Mouse (Mus musculus): Measurements from ENCODE around the gene Ogt. TPM values are rescaled to one million over a fixed set of nuclear protein-coding genes. Genes with fewer than 3 reads are reported as not detected.
A peak's percentile ranks its signal among the peaks of the same experiment; 100 is the strongest.

Gene Ogt
- polyA plus RNA-seq (2017; shearing (Covaris generic)) = 100 to 1,000 TPM; 153 to 224 (median 174) TPM

GRCm38 (mm10) chrX:101639741-101640166 is at the start of gene Ogt:
TSS of gene Ogt (plus strand) at chrX:101640060.
- peak; percentile 87 for ATAC-seq

GRCm38 (mm10) chrX:101616183-101616582 is 23.7 kb upstream of the Ogt start:
- ATAC-seq = no peak

GRCm38 (mm10) chrX:101617889-101618288 is 22.0 kb upstream of the Ogt start:
- no peak for ATAC-seq

GRCm38 (mm10) chrX:101620317-101620716 is 19.5 kb upstream of the Ogt start:
- ATAC-seq = no peak

GRCm38 (mm10) chrX:101622539-101622938 is 17.3 kb upstream of the Ogt start:
- no peak for ATAC-seq

GRCm38 (mm10) chrX:101636821-101637525 is 2.9 kb upstream of the Ogt start:
- no peak for ATAC-seq

- ATAC-seq = peak; percentile 27
Observed at GRCm38 (mm10) chrX:101638856-101639255, 1.0 kb upstream of the Ogt start.

GRCm38 (mm10) chrX:101639306-101639705 is 554 bp upstream of the Ogt start:
- ATAC-seq = peak; percentile 3

GRCm38 (mm10) chrX:101640194-101641160 is 617 bp downstream of the Ogt start:
- ATAC-seq = peak; percentile 4

- no peak for ATAC-seq
Observed at GRCm38 (mm10) chrX:101641161-101641530, 1.3 kb downstream of the Ogt start.

GRCm38 (mm10) chrX:101642091-101642490 is 2.2 kb downstream of the Ogt start:
- no peak for ATAC-seq

- ATAC-seq = no peak
Observed at GRCm38 (mm10) chrX:101645286-101645685, 5.4 kb downstream of the Ogt start.

- no peak for ATAC-seq
Observed at GRCm38 (mm10) chrX:101646621-101647020, 6.8 kb downstream of the Ogt start.

- ATAC-seq = no peak
Observed at GRCm38 (mm10) chrX:101695686-101696085, 55.8 kb downstream of the Ogt start.

- ATAC-seq = no peak
Observed at GRCm38 (mm10) chrX:101697537-101697936, 57.7 kb downstream of the Ogt start.

- ATAC-seq = no peak
Observed at GRCm38 (mm10) chrX:101698232-101698631, 58.4 kb downstream of the Ogt start.

GRCm38 (mm10) chrX:101705111-101705510 is 65.3 kb downstream of the Ogt start:
- no peak for ATAC-seq

- no peak for ATAC-seq
Observed at GRCm38 (mm10) chrX:101720401-101720800, 80.5 kb downstream of the Ogt start.

- ATAC-seq = no peak
Observed at GRCm38 (mm10) chrX:101730010-101730409, 90.2 kb downstream of the Ogt start.

GRCm38 (mm10) chrX:101732644-101733043 is 92.8 kb downstream of the Ogt start:
- ATAC-seq = no peak

GRCm38 (mm10) chrX:101733288-101733687 is 93.4 kb downstream of the Ogt start:
- no peak for ATAC-seq

GRCm38 (mm10) chrX:101733828-101734319 is 94.0 kb downstream of the Ogt start, which contains the start of gene Cxcr3:
TSS of gene Cxcr3 (minus strand) at chrX:101734269.
- peak; percentile 54 for ATAC-seq

Data from inflammation-experienced regulatory T-cells, adult 6 months (primary cell).